Mouse (Mus musculus): Measurements from ENCODE around the gene Lbhd2.

Gene Lbhd2

DNA sequence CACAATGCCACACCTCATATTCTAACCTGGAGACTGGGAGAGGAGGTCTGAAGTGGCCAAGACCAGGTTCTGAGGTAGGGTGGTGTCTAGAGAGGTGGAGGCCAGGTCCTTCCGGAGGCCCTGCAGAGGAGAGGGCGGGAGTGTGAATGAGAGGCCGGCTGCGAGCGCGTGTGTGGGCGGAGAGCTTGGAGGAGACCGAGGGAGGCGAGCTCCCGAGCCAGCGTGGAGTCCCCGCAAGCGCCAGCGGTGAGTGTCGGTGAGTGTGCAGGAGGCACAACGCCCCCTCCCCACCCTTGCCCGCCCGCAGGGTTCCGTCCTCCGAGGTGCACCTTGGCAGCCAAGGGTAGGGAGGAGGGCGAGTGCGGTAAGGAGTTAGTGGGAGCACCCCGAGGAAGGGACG lies at the start of gene Lbhd2:
Gene Lbhd2 (plus strand): TSS at position 188 of the 400 bp plus-strand sequence.
- DNase-seq (ENCODE audit: extremely low read depth, low read depth, low spot score) = no peak

DNA sequence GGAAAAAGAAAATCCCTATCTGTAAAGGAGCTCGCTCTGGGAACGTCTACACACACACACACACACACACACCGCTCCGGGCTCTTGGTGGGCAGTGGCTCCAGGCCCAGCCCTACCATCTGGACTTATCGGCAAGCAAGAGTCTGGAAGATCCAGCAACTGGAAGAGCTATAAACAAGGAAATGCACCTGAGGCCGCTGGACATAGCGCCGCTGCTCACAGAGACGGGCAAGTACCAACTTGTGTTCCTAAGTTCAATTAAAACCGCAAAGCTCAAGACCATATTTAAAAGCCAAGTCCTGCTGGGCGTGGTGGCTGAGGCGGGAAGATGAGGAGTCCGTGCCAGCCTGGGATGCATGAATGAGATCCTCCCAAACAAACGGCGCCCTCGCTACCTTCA lies 45.9 kb upstream of the Lbhd2 start:
- peak; percentile 65 for DNase-seq (ENCODE audit: extremely low read depth, low read depth, low spot score)

DNA sequence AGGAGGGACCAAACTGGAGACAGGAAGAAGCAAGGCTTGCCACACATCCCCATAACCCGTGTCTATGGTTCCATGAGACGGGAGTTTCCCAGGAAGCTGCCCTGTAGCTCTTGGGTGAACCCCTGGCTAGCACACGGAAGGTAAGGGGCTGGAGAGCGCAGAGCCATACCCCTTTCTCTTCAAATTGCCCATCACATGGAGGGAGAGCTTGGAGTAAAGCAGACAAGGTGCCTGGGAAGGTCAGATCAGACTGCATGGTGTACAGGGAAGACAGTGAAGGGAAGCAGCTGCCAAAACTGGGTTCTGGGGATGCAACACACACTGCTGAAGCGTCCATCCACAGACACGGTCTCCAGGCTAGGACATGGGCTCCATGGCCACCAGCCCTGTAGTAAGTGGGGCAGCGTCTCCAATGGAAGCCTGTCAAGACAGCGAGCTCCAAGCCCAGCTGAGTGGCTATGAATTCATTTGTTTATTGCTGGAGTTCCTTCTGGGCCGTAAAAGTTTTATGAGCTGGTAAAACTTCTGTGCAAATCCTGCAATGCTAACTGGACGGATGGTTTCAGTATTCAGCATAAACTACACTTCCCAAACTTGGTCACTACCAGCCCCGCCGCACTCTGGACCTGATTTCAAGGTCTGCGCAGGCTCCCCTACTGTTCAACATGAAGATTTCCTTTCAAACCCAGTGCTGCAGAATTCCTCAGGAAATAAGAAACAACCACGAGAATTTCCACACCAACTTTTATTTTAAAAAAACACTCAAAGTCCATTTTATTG lies 45.1 kb upstream of the Lbhd2 start:
- DNase-seq (ENCODE audit: extremely low read depth, low read depth, low spot score) = no peak

DNA sequence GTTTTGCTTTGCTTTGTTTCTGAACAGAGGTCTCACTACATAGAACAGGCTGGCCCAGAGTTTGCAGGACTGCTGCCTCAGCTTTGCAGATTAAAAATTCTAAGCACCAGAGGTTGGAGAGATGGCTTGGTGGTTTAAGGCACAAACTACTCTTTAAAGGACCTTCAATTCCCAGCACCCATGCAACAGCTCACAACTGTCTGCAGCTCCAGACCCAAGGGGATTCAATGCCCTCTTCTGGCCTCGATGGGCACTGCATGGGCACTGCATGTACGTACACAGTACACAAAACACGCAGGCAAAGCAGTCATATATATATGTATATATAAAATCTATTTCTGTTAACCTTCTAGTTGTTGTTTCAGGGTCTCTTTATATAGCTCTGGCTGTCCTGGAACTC lies 42.4 kb upstream of the Lbhd2 start:
- no peak for DNase-seq (ENCODE audit: extremely low read depth, low read depth, low spot score)

DNA sequence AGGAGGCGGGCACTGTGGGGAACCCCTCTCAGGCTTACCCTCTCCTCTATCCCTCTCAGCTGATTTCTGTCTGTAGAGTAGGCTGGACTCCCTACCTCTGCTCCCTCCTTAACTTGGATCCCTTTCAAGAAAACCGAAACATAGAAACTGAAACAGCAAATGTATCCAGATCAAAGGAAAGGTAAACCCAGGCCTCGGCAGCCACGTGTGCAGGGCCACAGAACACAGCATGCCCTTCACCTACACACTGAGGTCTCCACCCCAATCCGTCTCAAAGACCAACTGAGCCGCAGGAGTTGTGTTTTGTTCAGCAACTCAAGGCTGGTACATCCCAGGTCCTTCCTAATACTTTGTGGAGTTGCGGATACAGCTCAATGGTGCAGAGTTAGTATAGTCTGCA lies 39.5 kb upstream of the Lbhd2 start:
- DNase-seq (ENCODE audit: extremely low read depth, low read depth, low spot score) = no peak

DNA sequence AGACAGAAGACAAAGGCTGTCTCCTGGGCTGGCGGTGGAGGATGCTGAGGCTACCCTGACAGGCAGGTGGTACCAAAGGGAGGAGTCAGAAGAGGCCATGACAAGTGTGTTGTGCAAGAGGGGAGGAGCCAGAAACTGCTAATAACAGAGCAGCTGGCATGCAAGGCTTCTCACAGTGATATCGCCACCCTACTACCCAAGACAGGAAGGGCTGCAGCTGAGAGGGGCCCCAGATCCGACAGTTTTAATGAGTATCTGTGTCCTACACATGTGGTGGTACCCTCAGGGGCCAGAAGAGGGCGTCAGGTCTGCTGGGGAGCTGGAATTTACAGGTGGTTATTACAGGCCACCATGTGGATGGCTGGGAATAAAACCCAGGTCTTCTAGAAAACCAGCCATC lies 36.4 kb upstream of the Lbhd2 start:
- no peak for DNase-seq (ENCODE audit: extremely low read depth, low read depth, low spot score)

DNA sequence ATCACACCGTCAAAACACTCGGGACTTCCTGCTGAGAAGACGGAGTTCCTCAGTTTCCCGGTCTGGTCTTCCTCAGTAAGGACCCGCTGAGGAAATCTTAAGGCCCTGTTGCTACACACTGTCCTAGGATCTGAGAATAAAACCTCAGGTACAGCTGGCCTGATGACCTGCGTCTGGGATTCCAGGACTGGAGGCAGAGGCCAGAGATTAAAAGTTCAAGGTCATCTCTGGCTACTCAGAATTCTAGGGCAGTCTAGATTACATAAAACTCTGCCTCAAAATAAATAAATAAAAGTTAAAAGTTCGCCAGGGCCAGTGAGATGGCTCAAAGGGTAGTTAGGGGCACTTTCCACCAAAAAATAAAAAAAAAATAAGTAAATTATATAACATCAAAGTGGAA lies 34.7 kb upstream of the Lbhd2 start:
- no peak for DNase-seq (ENCODE audit: extremely low read depth, low read depth, low spot score)

DNA sequence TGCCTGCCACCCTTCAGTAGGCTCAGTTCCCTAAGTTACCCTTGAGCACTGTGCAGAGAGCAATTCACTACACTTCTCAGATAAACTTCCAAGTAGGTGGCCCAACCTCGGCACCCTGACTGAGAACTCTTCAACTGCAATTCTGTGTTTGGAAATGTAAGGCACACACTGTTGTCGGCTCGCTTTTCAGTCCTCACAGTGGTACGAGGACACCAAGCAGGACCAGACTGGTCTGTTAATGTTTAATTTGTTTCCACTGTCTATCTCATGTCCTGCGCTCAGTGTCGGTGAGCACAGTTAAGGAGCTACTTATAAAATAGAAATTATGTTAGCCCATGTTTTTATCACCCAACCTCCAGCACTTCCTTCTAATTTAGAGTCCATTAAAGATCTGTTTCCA lies 33.2 kb upstream of the Lbhd2 start:
- no peak for DNase-seq (ENCODE audit: extremely low read depth, low read depth, low spot score)

DNA sequence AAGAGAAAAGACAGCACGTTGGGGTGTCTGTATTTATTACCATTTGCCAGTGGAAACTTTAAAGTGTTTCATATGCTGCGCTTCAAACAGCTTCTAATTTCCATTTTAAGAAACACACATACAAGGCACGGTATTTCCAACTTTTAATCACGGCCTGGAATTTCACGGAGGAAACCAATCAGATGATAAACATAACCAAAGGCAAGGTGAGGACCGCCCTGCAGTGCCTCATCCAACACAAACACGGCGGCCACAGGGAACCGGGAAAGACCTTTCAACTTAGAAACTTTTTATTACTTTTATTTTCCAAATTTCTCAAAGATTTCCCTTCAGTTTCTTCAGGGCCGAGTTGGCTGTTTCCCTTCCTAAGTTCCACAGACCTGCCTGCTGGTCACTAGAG lies 31.9 kb upstream of the Lbhd2 start:
- no peak for DNase-seq (ENCODE audit: extremely low read depth, low read depth, low spot score)

DNA sequence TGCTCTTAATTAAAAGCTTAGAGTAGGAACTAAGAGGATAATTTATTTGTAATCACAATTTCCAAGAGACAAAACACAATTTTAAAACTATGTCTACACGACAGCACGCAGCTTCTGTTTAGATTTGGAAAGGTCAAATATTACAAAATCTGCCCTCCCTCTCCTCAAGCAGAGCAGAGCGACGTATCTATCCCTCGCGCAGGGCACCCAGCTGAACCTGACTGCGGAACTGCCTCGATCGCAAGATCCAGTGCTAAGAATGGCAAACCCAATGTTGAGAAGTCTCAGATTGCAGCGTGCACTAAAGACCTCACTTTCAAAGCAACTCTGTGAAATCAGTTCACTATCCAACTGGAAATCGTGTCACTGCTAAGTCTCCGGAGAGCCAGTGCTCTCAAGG lies 31.1 kb upstream of the Lbhd2 start:
- no peak for DNase-seq (ENCODE audit: extremely low read depth, low read depth, low spot score)

DNA sequence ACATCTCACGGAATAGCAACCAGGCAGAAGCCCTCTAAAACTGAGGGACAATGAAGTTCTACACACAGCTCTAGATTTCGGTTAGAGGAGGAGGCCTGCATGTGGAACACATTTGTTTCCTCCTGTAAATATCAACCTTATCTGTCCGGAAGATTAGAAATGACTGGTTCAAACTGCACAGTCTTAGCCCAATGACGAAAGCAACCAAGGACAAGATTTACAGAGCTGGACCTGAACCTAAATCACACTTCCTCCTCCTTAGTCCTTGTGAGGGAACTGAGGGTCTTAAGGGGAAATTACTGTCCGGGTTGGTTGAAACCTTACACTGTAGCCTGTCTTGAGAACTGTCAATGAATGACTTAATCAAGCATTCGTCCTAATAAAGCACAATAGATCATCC lies 30.6 kb upstream of the Lbhd2 start:
- no peak for DNase-seq (ENCODE audit: extremely low read depth, low read depth, low spot score)

DNA sequence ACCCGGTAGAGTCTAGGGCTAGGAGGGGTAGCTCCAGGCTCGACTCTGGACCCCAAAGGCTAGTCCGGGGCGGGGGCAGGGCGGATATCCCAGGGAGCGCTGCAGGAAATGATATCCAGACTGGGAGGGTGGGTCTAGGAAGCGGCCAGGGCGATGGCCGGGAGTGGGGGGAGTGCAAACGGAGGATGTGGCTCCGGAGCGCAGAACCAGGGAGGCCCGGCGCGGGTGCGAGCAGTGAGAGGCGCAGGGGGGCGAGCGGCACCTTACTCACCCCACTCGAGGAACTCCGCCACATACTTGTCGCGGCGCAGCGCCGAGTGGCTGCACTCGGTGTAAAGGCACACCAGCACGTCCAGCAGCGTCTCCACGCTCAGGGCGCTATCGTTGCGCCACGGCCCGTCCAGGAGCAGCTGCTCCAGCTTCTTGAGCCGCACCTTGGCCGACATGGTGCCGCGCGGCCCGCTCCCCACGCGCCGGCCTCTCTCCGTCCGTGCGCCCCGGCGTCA lies 29.7 kb upstream of the Lbhd2 start:
- DNase-seq (ENCODE audit: extremely low read depth, low read depth, low spot score) = no peak

DNA sequence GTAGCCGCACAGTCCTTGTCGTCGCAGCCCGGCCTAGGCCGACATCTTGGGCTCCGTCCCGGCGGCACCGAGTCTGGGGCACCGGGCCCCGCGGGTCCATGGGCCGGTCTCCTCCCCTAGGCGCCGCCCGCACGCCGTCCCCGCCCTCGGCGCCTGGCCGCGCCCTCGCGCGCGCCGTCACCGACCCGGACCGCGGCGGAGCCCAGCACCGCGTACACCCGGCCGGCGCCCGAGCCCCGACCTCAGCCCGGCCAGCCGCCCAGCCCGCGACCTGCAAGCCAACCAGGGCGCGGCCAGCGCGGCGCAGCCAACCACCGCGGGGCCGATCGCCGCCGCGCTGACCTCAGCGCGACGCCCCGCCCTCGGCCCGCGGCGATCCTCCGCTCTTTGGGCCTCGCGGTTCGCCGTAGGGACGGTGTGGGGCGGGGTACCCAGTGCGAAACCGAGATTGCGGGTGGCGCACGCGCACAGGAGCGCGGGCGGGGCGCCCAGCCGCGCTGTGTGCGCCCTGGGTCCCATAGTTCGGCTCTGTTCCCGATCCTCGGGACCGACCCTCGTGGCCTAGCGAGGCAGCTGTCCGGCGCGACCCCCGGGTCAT lies 29.1 kb upstream of the Lbhd2 start, which contains the start of gene Cdc42bpb:
Gene Cdc42bpb (minus strand): TSS at position 343 of the 598 bp plus-strand sequence.
- no peak for DNase-seq (ENCODE audit: extremely low read depth, low read depth, low spot score)

DNA sequence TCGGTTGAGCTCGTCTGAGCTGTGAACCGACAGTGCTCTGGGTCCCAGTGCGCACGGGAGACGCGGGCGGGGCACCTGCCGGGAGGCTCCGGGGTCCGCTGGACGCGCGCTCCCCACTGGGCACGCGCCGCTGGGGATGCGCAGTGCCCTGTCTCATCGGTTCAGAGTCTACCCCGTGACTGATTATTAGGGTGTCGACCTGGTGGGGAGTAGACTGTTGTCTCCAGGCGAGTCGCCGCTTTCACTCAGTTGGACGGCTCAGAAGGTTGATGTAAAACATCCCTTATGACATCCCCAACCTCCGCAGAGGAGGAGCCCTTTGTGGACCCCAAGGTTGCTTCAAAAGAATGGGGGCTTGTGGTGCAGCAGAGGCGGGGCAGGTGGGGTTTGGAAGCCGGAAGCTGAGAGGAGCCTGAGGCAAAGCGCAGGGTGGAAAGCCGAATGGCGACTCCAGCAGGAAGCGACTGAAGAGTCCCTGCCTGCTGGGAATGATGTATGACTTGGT lies 28.6 kb upstream of the Lbhd2 start:
- no peak for DNase-seq (ENCODE audit: extremely low read depth, low read depth, low spot score)

DNA sequence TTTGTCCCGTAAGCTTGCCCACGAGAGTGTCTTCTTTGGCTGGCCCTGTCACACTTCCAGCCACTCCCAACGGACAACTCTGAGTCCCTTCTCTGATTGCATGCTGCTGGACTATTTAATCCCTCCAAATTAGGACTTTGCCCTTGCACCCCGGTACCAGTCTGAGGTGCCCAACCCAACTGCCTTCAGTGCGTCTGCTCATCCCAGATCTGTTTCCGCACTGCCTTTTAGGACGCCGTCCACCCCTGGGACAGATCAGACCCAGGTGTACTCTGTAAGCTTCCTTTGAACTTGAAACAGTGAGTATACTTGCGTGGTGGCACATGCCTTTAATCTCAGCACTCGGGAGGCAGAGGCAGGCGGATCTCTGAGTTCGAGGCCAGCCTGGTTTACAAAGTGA lies 27.8 kb upstream of the Lbhd2 start:
- DNase-seq (ENCODE audit: extremely low read depth, low read depth, low spot score) = no peak

DNA sequence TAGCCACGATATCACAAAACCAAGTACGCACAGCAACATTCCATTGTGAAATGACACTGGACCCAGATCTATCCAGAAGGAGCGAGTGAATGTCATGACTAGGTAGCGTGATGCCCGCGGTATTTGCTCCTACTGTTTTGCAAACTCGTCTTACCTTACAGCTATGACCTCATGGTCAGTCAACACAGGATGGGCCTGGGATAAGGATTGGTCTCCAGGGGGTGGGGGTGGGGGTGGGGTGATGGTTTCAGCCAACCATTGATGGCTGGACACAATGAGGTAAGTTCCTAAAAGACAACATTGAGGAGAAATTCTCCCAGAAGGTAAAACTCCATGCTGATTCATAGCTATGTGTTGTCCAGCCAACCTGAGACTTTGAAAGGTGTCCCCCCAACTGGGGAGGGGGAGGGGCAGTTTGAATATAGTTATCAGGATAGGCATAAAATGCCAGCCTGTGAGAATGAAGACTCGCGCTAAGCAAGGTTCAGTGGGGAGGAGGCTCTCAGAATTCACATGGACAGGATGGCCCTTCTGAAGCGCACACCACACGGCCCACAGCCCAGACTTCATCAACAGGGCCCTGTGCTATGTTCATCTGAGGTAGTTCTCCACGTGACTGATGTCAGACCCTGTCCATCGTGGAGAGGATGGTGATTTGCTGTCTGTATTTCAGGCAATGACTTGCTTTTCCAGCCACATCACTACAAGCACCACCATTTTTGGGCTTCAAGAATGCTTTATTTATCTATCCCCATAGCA lies 20.5 kb upstream of the Lbhd2 start:
- no peak for DNase-seq (ENCODE audit: extremely low read depth, low read depth, low spot score)

DNA sequence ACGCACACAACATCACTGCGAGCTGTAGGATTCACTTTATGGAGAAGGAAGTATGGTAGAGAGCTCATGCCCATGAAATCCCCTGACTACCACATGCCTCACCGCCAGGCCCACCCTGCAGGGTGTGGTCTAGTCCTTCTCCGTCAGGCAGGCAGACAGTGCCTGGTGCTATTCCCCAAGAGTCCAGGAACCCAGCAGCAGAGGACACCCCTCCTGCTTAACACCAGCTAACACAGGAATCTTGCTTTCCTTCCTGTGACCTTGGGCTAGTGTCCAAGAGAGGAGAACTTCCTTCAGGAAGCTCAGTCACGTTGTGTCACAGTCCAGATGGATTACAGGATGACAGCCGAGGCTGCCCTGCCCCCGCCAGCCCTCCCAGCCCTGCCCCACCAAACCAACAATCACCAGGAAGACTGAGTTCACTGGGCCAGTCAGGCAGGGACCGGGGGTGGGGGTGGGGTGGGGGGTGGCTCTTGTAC lies 19.9 kb upstream of the Lbhd2 start:
- no peak for DNase-seq (ENCODE audit: extremely low read depth, low read depth, low spot score)

DNA sequence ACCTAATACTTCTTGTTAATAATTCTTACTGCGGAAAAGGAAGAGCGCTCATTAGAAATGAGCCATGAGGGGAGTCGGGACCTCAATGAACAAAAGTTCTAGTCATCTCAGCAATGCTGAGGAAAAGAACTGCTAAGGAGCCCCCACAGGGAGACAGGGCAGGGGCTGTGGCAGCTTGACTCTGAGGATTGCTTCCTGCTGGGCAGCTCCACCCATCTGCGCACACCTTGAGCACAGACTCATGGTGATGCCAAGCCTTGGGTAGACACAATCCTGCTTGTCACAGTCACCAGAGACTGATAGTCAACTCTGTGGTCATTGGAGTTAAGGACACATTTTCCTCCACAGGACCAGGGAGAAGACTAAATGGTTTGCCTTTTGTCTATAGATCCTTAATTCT lies 19.5 kb upstream of the Lbhd2 start:
- no peak for DNase-seq (ENCODE audit: extremely low read depth, low read depth, low spot score)

DNA sequence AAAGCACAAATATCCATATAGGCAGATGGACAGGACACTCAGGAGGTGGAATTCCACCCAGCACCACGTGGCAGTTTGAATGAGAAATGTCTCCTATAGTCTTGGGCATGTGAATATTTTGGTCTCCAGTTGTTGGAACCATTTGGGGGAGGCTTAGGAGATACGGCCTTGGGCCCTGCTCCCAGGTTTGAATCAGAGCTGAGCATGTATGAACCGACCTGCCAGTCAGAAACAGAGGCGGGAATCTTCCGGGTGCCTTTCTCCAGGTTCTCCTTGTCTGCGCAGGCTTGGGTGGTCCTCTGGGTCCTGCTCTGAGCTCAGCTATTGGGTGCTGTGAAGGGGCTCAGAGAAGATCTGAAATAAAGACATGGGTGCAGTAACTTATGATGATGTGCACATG lies 12.6 kb upstream of the Lbhd2 start:
- DNase-seq (ENCODE audit: extremely low read depth, low read depth, low spot score) = no peak

DNA sequence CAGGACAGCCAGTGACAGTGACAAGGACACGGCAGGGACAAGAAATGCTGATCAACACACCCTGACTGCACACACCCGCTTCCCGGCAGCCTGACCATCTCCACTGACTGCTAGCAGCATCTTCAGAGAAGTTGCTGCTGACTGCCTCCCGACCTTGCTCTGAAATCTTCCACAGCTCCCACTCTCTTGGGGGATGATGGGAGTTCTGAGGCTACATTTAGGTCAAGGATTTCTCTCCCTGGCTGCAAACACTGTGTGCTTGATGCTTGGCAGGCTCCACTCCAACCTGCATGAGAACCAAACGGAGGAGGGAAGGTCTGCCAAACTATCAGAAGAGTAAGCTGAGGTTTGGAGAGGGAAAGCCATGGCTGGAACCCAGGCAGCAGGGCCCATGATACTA lies 9.6 kb upstream of the Lbhd2 start:
- DNase-seq (ENCODE audit: extremely low read depth, low read depth, low spot score) = no peak

DNA sequence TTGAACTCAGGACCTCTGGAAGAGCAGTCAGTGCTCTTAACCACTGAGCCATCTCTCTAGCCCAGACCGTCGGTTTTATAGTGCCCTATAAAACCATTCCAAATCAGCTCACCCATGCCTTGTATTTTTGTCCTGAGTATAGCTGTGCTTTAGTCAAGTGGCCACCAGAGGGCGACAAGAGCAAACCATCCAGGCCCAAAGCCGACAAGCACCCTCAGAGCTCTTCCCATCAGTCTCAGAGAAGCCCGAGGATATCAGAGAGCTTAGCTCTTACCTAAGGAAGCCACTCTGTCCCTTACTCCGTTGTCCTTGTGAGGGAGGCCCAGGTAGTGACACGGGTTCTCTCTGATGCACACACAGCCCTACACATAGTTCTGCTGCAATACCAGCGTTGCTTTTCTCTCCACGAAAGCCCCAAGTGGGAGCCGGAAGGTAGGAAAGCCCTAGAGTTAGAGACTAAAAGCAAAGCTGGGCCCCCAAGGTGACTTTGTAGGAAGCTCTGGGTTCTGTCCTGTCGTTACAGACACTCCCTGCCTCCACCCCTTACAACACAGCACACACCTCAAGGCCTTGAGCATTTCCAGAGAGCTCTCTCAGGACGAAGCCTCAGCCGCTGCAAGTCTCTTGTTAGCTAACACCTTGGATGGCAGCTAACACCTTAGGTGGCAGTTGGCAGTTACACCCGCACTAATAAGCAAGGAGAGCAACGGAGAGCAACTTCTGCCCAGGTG lies 5.0 kb upstream of the Lbhd2 start:
- no peak for DNase-seq (ENCODE audit: extremely low read depth, low read depth, low spot score)
